Mouse (Mus musculus) right cerebral cortex, postnatal 4 days (tissue): ENCODE measurements around the gene Slc12a6.

Source experiments
- DNase-seq: peaks from one replicate; pipeline ENCODE4 v3.0.0-alpha.2; 2022

The Slc12a6 gene

GRCm38 (mm10) chr2:112332051-112332898 lies 66.7 kb downstream of the Slc12a6 start:
- no peak for DNase-seq

GRCm38 (mm10) chr2:112337211-112337610 lies 71.6 kb downstream of the Slc12a6 start:
- no peak for DNase-seq

GRCm38 (mm10) chr2:112339736-112340135 lies 74.1 kb downstream of the Slc12a6 start:
- DNase-seq = no peak

- DNase-seq = no peak
Observed at GRCm38 (mm10) chr2:112341117-112341516, 75.5 kb downstream of the Slc12a6 start.

DNA sequence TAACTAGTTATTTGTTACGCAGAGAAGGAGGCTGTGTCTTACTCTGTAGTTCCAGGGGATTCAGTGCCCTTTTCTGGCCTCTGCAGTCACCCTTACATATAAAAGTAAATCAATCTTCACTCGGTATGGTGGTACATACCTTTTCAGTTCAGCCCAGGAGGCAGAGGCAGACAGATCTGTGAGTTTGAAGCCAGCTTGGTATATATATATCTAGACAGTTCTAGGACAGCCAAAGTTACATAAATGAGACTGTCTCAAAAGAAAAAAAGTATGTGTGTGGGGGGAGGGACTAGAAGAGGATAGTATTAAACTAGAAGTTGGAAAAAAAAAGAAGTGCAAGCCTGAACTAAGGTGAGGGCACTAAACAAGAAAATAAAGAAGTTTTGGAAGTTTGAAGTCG lies 82.6 kb downstream of the Slc12a6 start:
- no peak for DNase-seq

DNA sequence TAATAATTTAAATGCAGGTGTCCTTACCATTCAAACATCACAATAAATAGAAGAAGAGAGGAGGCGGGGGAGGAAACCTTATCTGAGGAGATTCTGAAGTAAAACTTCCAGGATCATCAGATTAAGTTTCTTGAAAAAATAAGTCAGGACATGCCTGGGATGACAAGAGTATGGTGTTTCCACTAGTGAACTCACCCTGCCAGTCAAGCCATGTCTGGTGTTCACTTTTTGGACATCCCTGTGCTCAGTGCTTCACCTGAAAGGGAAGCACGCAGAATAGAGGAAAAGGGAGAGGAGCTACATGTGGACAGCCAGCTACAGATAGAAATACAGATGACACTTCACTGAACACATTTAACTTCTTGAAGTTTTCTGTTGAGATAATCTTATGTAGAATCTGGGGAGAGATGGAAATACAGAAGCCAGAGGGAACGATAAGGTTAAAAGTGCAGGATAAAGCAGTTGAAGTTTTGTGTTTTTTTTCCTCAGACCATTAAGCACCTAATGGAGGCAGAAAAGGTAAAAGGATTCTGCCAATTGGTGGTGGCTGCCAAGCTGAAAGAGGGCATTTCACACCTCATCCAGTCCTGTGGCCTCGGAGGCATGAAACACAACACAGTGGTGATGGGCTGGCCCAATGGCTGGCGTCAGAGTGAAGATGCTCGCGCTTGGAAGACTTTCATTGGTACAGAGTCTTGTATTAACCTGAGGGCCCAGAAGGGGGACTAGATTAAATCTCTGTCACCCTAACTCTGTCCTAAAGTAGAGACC lies 88.2 kb downstream of the Slc12a6 start:
- no peak for DNase-seq

GRCm38 (mm10) chr2:112359611-112360010 lies 94.0 kb downstream of the Slc12a6 start:
- no peak for DNase-seq

DNA sequence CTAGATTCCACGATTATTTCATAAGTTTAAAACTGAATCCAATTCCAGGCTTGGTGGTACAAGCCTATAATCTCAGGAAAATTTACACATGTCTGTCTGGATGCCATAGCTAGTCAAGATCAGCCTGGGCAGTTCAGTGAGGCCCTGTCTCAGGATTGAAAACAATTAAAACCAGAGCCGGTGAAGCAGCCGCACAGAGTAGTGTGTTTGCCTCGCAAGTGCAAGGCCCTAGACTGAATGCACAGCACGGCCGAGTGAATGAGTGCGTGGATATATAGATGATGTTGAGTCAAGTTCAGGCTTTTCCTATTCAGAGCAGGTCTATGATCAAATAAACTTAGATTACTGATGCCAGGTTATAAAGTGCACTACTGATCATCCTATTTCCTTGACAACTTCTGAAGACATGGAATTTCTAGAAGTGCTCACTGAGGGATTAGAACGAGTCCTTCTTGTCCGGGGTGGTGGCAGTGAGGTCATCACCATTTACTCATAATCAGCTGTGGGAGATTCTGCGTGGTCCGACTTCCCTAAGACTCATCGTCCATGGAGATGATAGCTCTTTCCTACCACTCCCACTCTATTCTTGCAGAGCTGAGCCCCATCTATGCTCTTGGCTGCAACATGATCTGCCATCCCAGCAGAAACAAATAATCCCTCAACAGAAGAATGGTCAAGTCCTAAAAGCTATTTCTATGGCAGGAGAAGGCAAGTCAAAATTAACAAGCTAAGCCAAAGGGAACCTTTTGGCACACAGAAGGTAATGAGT lies 94.6 kb downstream of the Slc12a6 start:
- no peak for DNase-seq

DNA sequence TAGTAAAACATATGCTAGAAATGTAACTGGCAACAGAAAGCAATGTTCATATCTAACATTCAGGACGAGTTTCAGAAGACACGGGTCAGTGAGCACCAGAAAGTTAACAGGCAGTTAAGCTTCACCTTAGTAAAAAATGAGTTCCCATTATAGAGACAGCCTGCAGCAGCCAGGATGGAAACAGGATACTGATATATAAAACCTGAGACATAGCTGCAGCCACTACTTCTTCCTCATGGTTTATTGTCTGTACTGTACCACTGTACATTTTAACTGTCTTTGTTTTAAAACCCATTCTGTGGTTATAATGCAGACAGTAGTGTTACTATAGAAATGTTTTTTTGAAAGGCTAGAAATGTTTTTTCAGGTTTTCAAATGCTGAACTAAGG lies 95.2 kb downstream of the Slc12a6 start:
- no peak for DNase-seq

DNA sequence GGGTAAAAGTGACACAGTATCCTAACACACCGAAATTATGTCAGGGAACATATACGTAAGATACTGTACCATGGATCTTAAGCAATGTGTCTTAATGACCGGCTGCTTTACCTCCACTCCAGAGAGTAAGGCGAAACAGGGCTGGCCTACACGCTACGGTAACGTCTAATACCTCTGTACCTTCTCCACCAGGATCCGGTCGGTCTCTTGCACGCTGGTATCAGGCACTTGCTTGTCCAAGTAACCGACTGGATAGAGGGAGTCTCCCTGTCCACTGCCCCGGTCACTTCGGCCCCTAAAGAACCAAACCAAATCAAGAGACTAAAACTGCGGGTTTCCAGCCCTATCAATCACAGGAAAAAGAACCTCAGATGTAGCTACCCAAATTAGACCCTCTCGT lies 101.6 kb downstream of the Slc12a6 start:
- no peak for DNase-seq

DNA sequence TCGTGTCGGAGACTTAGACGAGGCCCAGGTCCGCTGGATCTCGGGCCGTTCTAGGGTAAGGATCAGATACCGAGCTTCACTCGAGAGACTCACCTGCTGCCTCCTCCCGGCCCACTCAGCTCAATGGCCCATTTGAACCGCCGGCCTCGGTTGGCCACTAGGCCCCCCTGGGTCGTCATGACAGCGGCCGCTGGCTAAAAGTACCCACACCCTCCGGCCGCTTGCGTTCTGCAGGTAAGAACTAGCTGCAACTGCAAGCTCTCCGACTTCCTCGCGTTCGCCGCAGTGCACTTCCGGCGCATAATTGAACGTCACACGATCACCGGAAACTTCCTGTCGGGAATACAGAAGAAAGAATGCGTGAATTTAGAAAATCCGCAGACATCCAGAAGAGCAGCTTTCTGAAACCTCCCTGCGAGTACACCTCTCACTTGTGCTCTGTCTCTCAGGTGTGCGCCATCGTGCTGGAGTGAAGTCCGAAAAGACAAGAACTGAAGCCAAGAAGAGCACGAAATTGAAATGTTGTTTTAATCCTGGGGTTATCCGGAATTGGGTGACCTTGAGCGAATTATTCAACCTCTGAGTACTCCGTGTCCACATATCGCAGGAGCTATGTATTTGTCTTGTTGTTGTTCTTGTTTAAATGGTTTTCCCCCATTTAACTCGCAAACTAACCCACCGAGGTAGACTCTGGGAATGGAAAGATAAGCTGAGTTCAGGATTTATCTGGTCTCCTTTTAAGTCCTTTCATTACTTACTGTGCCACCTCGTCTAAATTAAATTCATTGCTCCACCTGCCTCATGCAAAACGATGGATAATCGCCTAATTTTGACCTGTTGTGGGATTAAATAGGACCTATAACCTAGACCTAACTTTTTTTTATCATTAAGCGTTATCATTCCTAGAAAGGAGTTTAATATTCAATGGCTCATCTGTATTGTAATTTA lies 102.4 kb downstream of the Slc12a6 start, which contains the start of gene Emc4:
Emc4 (minus strand) TSS at position 302 of the 948 bp plus-strand sequence.
- peak; percentile 91 for DNase-seq

GRCm38 (mm10) chr2:112369941-112370340 lies 104.3 kb downstream of the Slc12a6 start:
- DNase-seq = no peak

GRCm38 (mm10) chr2:112373141-112373540 lies 107.5 kb downstream of the Slc12a6 start:
- no peak for DNase-seq

DNA sequence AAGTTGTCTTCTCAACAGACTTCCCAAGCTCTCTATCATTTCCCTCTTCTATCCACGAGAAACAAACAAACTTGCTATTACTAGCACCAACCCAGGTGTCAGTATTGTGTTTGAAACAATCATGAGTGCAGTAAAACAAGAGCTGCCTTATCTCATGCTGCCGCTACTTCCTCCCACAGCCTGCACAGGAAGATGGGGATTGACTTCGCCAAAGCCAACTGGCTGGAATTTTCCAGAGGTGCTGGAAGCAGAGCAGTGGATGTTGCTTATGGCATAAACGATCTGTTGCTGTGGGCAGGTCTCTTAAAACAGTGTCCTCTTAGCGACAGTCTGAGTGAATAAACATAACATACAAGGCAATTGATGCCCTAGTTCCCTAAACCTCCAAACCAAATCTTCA lies 109.0 kb downstream of the Slc12a6 start:
- no peak for DNase-seq

DNA sequence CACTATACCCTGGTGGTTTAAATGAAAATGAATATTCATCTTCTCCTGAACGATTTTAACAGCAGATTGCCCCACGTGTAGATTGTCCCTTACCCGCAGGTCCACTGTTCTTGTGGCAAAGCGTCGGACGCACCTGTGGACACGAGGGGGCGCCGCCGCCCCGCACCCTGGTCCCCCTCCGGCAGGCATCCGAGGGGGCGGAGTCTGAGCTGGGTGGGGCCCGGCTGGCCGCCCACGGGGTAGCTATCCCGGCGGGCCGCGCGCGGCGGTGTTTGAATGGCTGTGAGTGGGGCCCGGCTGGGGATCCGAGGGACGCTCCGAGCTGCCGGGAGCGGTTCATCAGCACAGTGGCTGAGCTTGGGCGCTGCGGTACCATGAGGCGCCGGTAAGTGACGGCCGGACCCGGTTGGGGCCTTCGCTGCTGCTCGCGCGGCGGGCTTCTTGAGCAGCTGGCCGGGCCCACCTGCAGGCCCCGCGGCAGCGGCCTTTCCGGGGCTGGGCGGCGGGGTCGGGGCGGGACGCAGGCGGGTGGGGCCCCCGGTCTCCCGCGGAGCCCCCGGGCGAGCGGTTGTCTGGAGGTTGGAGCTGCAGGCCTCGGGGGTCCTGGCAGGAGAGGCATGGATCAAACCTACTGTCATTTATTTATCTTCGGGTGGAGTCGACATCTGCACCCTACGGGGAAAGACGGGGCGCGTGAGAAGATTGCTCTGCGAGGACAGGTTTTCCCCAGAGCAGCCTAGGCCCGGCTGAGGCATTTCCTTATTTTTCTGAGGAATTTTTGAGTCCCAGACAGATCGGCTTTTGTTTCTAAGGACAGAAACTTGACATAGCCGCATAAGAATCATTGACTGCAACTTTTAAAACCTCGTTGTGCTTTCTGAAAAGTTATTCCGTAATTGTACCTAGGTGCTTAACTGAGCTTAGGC lies 113.6 kb downstream of the Slc12a6 start, which contains the start of gene Katnbl1:
Katnbl1 (plus strand) TSS at position 239 of the 926 bp plus-strand sequence.
- DNase-seq = peak; percentile 97

DNA sequence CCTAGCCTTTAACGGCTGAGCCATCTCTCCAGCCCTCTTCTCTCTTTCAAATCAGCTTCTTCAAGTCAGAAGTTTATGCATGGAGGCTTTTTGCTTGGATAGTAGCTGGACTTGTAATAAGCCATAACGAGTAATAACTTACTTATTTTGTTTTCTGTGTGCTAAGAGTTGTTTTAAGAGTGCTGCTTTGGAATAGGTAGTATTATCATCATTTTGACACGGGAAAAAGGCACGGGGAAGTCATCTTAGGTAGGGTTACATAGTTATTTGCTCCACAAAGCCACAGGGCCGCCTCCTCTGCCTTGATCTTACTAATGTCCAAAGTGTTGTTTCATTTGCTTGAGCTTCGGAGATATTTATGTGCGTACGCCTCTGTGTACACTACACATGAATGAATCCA lies 114.5 kb downstream of the Slc12a6 start:
- DNase-seq = no peak

DNA sequence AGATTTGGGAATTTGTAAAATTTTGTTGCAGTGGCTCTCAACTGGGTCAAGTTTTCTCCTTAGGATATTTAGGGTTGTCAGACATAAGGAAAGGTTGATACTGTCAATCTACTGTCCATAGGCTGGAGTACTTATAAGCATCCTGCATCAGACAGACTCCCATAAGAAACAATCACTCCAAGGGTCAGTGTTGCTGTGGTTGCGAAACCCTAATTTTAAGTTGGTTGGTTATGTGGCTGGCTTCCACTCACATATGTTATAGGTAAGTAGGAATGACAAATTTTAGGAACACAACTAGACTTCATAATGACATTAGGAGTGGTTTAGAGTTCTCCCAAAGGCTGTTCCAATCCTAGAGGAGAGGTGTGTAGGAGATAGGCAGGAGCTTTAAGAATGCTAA lies 115.6 kb downstream of the Slc12a6 start:
- no peak for DNase-seq

- DNase-seq = no peak
Observed at GRCm38 (mm10) chr2:112390843-112391242, 125.2 kb downstream of the Slc12a6 start.

DNA sequence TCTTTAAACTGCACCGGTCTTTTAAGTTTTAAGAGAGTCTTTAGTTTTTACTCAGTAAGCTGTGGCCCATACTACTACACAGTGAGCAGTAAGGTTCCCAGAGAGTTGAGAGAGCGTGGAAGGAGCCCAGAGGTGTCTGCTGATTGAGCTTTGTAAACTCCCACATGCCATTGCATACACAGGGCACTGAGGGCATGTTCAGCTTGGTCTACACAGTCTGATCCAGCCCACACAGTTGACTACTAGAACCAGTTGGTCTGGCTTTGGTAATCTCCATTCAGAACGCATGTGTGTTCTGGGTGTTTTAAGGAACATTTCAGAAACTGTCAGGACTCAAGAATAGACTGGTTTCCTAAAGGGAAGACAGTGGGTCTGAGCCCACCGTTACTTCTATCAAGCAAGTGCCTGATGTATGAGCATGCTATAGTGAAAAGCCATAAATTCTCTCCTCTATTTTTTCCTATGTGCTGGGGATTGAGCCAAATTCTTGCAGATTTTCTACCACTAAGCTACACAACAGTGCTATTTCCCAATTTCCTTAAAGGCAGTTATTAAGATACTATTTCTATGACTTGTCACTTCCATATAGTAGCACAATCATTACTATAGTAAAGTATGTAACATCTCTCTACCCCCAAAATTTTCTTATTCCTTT lies 125.8 kb downstream of the Slc12a6 start:
- no peak for DNase-seq

GRCm38 (mm10) chr2:112392689-112393088 lies 127.1 kb downstream of the Slc12a6 start:
- DNase-seq = no peak
